Mouse (Mus musculus) stomach, adult 2 months (tissue): Measurements from ENCODE around the gene 4932415D10Rik. TPM values are rescaled to one million over a fixed set of nuclear protein-coding genes. Genes with fewer than 3 reads are reported as not detected.

Experiments used
- polyA plus RNA-seq: library from polyadenylated mRNA; depleted of rRNA; stranded (reverse); fragments of >200 nt; gene quantifications from 2 replicates; pipeline ENCODE4 v1.2.3, GENCODE M21; 2012; rRNA removed

The 4932415D10Rik gene
- polyA plus RNA-seq = not detected in 2 replicates

GRCm38 (mm10) chr10:82316482-82316881 is at the start of gene 4932415D10Rik:
Gene 4932415D10Rik, minus strand, starts transcription at chr10:82316582.

GRCm38 (mm10) chr10:82354083-82355010 is 38.0 kb upstream of the 4932415D10Rik start, which contains the start of gene Gm4924:
Gene Gm4924, plus strand, starts transcription at chr10:82354255.

GRCm38 (mm10) chr10:82240742-82241400 is 75.5 kb downstream of the 4932415D10Rik start, which contains the start of gene Zfp938:
Gene Zfp938, minus strand, starts transcription at chr10:82241280.

Other genes with a start within 250 kb of the 4932415D10Rik start
- gene BC024063, start 233.2 kb downstream of the 4932415D10Rik start, polyA plus RNA-seq = not detected in 2 replicates
- 0.02 TPM in 1 of 2 replicates, not detected in the other for gene AU041133, start 188.6 kb downstream of the 4932415D10Rik start, polyA plus RNA-seq
- gene Zfp938, start 75.3 kb downstream of the 4932415D10Rik start, polyA plus RNA-seq = 0.03 TPM in 1 of 2 replicates, not detected in the other
- not detected in 2 replicates for gene Gm4924, start 37.7 kb upstream of the 4932415D10Rik start, polyA plus RNA-seq
- not detected in 2 replicates for gene Gm1553, start 176.0 kb upstream of the 4932415D10Rik start, polyA plus RNA-seq